Mouse (Mus musculus): ENCODE data around the gene Uhrf1bp1l. TPM values are rescaled to one million over a fixed set of nuclear protein-coding genes. Genes with fewer than 3 reads are reported as not detected.

Gene Uhrf1bp1l
- total and polyA plus RNA-seq, 3 experiments: 7.9 to 27.7 (median 20.6) TPM

- no peak for TF ChIP-seq CTCF (IDR thresholded peaks at IDR 0.05)
- no peak for TF ChIP-seq POLR2A (IDR thresholded peaks at IDR 0.05; ENCODE audit: insufficient read depth, low read depth, low read length)
- no peak for TF ChIP-seq EP300 (IDR thresholded peaks at IDR 0.05; ENCODE audit: insufficient read depth, low read depth, low read length)
- no peaks in the 10 kb centered on the region for H3K79me2 ChIP-seq (replicated peaks; ENCODE audit: control insufficient read depth, insufficient read depth, low read length)
- no peak overlapping the region for H3K9ac ChIP-seq (ENCODE audit: low read depth, low read length)
- H3K36me3 ChIP-seq (ENCODE audit: control insufficient read depth, insufficient read depth, low read length): no peaks in the 10 kb centered on the region; the same call in 1 of the 2 replicates
- WGBS: 50% methylated on average over 7 of the region's 7 CpGs
- no peak overlapping the region for H3K27ac ChIP-seq
- no peaks in the 10 kb centered on the region for H3K27me3 ChIP-seq (ENCODE audit: control insufficient read depth, insufficient read depth, low read length)
- intact Hi-C loops (cut with DNase I): no loop called here
- no peak overlapping the region for H3K4me3 ChIP-seq
- no peak for DNase-seq
- H3K4me1 ChIP-seq (ENCODE audit: control insufficient read depth, insufficient read depth, low read length): no peaks in the 10 kb centered on the region; the same call in 1 of the 2 replicates
Measured at GRCm38 (mm10) chr10:89739703-89740102, 5.1 kb upstream of the Uhrf1bp1l start.

GRCm38 (mm10) chr10:89740995-89741394 is 3.8 kb upstream of the Uhrf1bp1l start:
- TF ChIP-seq CTCF (IDR thresholded peaks at IDR 0.05) (no peak), EP300 (IDR thresholded peaks at IDR 0.05; ENCODE audit: insufficient read depth, low read depth, low read length) (no peak), POLR2A (IDR thresholded peaks at IDR 0.05; ENCODE audit: insufficient read depth, low read depth, low read length) (no peak)
- no peak overlapping the region for H3K27ac ChIP-seq
- H3K36me3 ChIP-seq (ENCODE audit: control insufficient read depth, insufficient read depth, low read length): no peaks in the 10 kb centered on the region; the same call in 1 of the 2 replicates
- WGBS: 74% methylated on average over 6 of the region's 6 CpGs
- H3K9ac ChIP-seq (ENCODE audit: low read depth, low read length): no peak overlapping the region
- H3K79me2 ChIP-seq (replicated peaks; ENCODE audit: control insufficient read depth, insufficient read depth, low read length): no peaks in the 10 kb centered on the region; the same call in 1 of the 2 replicates
- no peak overlapping the region for H3K4me3 ChIP-seq
- no peaks in the 10 kb centered on the region for H3K27me3 ChIP-seq (ENCODE audit: control insufficient read depth, insufficient read depth, low read length)
- DNase-seq: no peak
- H3K4me1 ChIP-seq (ENCODE audit: control insufficient read depth, insufficient read depth, low read length): no peaks in the 10 kb centered on the region; the same call in 1 of the 2 replicates
- intact Hi-C loops (cut with DNase I): no loop called here

- TF ChIP-seq POLR2A (IDR thresholded peaks at IDR 0.05; ENCODE audit: insufficient read depth, low read depth, low read length) (no peak), EP300 (IDR thresholded peaks at IDR 0.05; ENCODE audit: insufficient read depth, low read depth, low read length) (no peak), CTCF (IDR thresholded peaks at IDR 0.05) (no peak)
- Histone ChIP-seq H3K4me3 (no peak overlapping the region), H3K27ac (no peak overlapping the region), H3K79me2 (replicated peaks; ENCODE audit: control insufficient read depth, insufficient read depth, low read length) (no peaks in the 10 kb centered on the region; the same call in 1 of the 2 replicates), H3K9ac (ENCODE audit: low read depth, low read length) (no peak overlapping the region), H3K4me1 (ENCODE audit: control insufficient read depth, insufficient read depth, low read length) (peaks cover 5% of the 10 kb centered on the region), H3K27me3 (ENCODE audit: control insufficient read depth, insufficient read depth, low read length) (no peaks in the 10 kb centered on the region), H3K36me3 (ENCODE audit: control insufficient read depth, insufficient read depth, low read length) (peaks cover 3% of the 10 kb centered on the region)
- no peak for DNase-seq
- 80% methylated on average over 4 of the region's 4 CpGs for WGBS
- intact Hi-C loops (cut with DNase I): no loop called here
Measured at GRCm38 (mm10) chr10:89743266-89743665, 1.5 kb upstream of the Uhrf1bp1l start.

GRCm38 (mm10) chr10:89744341-89744740 is 450 bp upstream of the Uhrf1bp1l start:
- intact Hi-C loops (cut with DNase I): no loop called here
- 8% methylated on average over 3 of the region's 3 CpGs for WGBS
- peak overlapping the region; percentile 52; the same call in 1 of the 2 replicates for H3K9ac ChIP-seq (ENCODE audit: low read depth, low read length)

GRCm38 (mm10) chr10:89745666-89746020 is 852 bp downstream of the Uhrf1bp1l start:
- TF ChIP-seq POLR2A (IDR thresholded peaks at IDR 0.05; ENCODE audit: insufficient read depth, low read depth, low read length) (no peak), CTCF (IDR thresholded peaks at IDR 0.05) (no peak), EP300 (IDR thresholded peaks at IDR 0.05; ENCODE audit: insufficient read depth, low read depth, low read length) (no peak)
- peak overlapping the region; percentile 93 for H3K4me3 ChIP-seq
- H3K4me1 ChIP-seq (ENCODE audit: control insufficient read depth, insufficient read depth, low read length): peaks cover 6% of the 10 kb centered on the region
- intact Hi-C loops (cut with DNase I): no loop called here
- no peak for DNase-seq
- H3K27me3 ChIP-seq (ENCODE audit: control insufficient read depth, insufficient read depth, low read length): no peaks in the 10 kb centered on the region
- peak overlapping the region; percentile 88 for H3K27ac ChIP-seq
- 1% methylated on average over 14 of the region's 14 CpGs for WGBS
- H3K79me2 ChIP-seq (replicated peaks; ENCODE audit: control insufficient read depth, insufficient read depth, low read length): no peaks in the 10 kb centered on the region; the same call in 1 of the 2 replicates
- H3K36me3 ChIP-seq (ENCODE audit: control insufficient read depth, insufficient read depth, low read length): peaks cover 3% of the 10 kb centered on the region
- H3K9ac ChIP-seq (ENCODE audit: low read depth, low read length): peak overlapping the region; percentile 96

More at GRCm38 (mm10) chr10:89744341-89744740, 450 bp upstream of the Uhrf1bp1l start:
- DNase-seq: no peak
- Histone ChIP-seq H3K27ac (peak overlapping the region; percentile 88), H3K36me3 (ENCODE audit: control insufficient read depth, insufficient read depth, low read length) (peaks cover 3% of the 10 kb centered on the region), H3K79me2 (replicated peaks; ENCODE audit: control insufficient read depth, insufficient read depth, low read length) (no peaks in the 10 kb centered on the region; the same call in 1 of the 2 replicates), H3K4me1 (ENCODE audit: control insufficient read depth, insufficient read depth, low read length) (peaks cover 5% of the 10 kb centered on the region), H3K27me3 (ENCODE audit: control insufficient read depth, insufficient read depth, low read length) (no peaks in the 10 kb centered on the region), H3K4me3 (peak overlapping the region; percentile 93)
- no peak for TF ChIP-seq EP300 (IDR thresholded peaks at IDR 0.05; ENCODE audit: insufficient read depth, low read depth, low read length)
- no peak for TF ChIP-seq POLR2A (IDR thresholded peaks at IDR 0.05; ENCODE audit: insufficient read depth, low read depth, low read length)
- no peak for TF ChIP-seq CTCF (IDR thresholded peaks at IDR 0.05)

GRCm38 (mm10) chr10:89746581-89746980 is 1.8 kb downstream of the Uhrf1bp1l start:
- WGBS: 85% methylated on average over 3 of the region's 3 CpGs
- Histone ChIP-seq H3K79me2 (replicated peaks; ENCODE audit: control insufficient read depth, insufficient read depth, low read length) (no peaks in the 10 kb centered on the region; the same call in 1 of the 2 replicates), H3K9ac (ENCODE audit: low read depth, low read length) (no peak overlapping the region), H3K4me1 (ENCODE audit: control insufficient read depth, insufficient read depth, low read length) (peaks cover 6% of the 10 kb centered on the region), H3K27ac (no peak overlapping the region), H3K4me3 (no peak overlapping the region), H3K36me3 (ENCODE audit: control insufficient read depth, insufficient read depth, low read length) (peaks cover 3% of the 10 kb centered on the region), H3K27me3 (ENCODE audit: control insufficient read depth, insufficient read depth, low read length) (no peaks in the 10 kb centered on the region)
- intact Hi-C loops (cut with DNase I): no loop called here
- TF ChIP-seq POLR2A (IDR thresholded peaks at IDR 0.05; ENCODE audit: insufficient read depth, low read depth, low read length) (no peak), CTCF (IDR thresholded peaks at IDR 0.05) (no peak), EP300 (IDR thresholded peaks at IDR 0.05; ENCODE audit: insufficient read depth, low read depth, low read length) (no peak)
- DNase-seq: no peak

All from heart, adult 2 months (tissue).